Mouse (Mus musculus): Measurements from ENCODE around the gene Psmd10. TPM values are rescaled to one million over a fixed set of nuclear protein-coding genes. Genes with fewer than 3 reads are reported as not detected.

Psmd10 gene
- 1.9 and 2.8 TPM in 2 replicates for polyA plus RNA-seq (2012; rRNA removed)

DNA sequence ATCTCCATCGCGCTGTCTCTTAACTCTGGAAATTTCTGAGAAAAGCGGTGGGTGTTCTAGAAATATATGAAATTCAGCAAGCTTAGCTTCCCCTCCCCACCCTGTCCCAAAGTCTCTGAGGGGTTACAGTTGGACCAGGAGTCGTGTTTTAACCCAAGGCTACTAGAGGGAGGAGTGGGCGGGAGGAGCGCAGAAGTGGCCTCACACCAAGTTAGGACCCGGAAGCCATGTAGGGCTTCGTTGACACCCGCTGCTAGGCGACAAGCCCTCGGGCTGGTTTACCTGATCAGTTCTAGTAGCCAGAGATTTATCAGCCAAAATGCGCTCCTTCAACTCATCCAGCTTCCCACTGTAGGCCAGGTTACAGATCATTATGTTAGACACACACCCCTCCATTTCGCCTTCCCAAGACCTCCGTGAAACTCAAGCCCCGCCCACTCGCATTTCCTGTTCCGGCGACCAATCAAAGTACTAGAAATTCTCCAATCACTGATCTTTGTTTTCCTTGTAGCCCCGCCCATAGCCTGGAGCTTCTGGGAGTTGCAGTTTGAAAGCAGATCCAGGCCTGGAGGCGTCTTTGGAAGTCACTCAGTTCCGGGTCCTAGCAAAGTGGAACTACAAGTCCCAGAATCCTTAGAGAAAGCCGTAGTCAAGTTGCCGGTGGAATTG, at the start of gene Psmd10, which contains the start of gene Atg4a:
Gene Psmd10, minus strand, starts transcription at position 457 of the 669 bp plus-strand sequence.
Gene Atg4a, plus strand, starts transcription at position 636 of the 669 bp plus-strand sequence.

GRCm38 (mm10) chrX:140907360-140907759, 49.2 kb downstream of the Psmd10 start, which contains the start of gene Vsig1:
Vsig1 (plus strand) TSS chrX:140907608.

Other genes with a start within 250 kb of the Psmd10 start
- not detected in 2 replicates for gene Tex13b, start 143.3 kb downstream of the Psmd10 start, polyA plus RNA-seq (2012; rRNA removed)
- not detected in 2 replicates for gene Vsig1, start 49.1 kb downstream of the Psmd10 start, polyA plus RNA-seq (2012; rRNA removed)
- 0.41 and 1.2 TPM in 2 replicates for gene Atg4a, start 179 bp upstream of the Psmd10 start, polyA plus RNA-seq (2012; rRNA removed)

Measured in ovary, adult 2 months (tissue).